Mouse (Mus musculus) kidney, postnatal 25 days (tissue): ENCODE measurements around the gene Slc12a3.

Experiments used
- DNase-seq, 2 experiments: peaks; one replicate each; pipeline ENCODE4 v3.0.0; 2021; ENCODE audit warnings: mixed read lengths in 2 of 2

The Slc12a3 gene

DNA sequence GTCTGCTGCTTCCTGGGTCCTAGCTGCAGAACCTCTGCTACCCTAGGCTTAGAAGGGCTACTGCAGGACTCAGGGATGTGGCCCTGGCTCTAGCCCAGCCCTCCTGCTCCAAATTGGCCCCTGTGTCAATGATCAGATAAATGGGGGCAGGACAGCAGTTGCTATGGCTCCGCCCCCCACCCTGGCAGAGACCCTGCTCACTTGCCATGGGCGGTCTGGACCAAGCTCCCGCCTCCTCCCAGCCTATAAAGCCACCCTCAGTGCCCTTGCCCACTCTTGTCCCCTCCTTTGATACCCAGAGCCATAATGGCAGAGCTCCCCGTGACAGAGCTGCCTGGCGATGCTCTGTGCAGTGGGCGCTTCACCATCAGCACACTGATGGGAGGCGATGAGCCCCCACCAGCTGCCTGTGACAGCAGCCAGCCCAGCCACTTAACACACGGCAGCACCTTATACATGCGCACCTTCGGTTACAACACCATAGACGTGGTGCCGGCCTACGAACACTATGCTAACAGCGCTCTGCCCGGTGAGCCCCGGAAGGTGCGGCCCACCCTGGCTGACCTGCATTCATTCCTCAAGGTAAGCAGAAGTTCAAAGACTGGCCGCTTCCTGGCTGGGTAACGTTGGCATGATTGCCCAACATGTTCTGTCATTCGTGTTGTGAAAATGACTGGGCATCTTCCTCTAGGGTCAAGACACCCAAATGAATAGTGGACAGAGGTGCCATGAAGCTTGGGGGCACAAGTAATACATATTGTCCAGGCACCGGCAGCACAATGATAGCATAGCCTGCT lies at the start of gene Slc12a3:
Gene Slc12a3, plus strand, starts transcription at position 270 of the 797 bp plus-strand sequence.
- DNase-seq: peak; percentile 47 to 82

GRCm38 (mm10) chr8:94280001-94280613 lies 48.9 kb upstream of the Slc12a3 start:
- no peak for DNase-seq

DNA sequence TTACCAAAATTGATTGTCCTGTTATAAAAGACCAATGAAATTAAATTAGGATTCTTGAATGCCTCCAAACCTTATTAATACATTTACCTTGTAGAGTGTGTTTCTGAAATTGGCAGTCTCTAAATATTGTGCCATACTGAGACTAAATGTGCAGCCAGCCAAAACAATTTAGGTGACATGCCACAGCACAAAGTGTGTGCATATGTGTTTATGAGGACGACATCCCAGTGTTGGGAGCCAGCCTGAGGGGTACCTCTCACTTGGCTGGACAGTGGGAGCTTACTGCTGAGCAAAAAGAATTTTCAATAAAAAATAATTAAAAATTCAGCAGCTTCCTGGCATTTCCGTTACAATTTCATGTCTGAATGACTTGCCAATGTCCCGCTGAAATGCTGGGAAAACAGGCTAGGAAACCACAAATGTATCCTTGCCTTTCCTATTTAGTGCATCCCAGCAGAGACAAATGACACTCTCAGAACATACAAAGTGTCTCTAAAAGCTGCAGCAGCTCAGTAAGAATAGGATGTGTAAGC lies 46.5 kb upstream of the Slc12a3 start:
- DNase-seq: no peak

GRCm38 (mm10) chr8:94284204-94284603 lies 44.8 kb upstream of the Slc12a3 start:
- peak; percentile 24 to 44 for DNase-seq

- no peak for DNase-seq
Observed at GRCm38 (mm10) chr8:94290606-94291005, 38.4 kb upstream of the Slc12a3 start.

- DNase-seq: peak; percentile 84 to 89
Observed at GRCm38 (mm10) chr8:94292072-94292471, 36.9 kb upstream of the Slc12a3 start.

DNA sequence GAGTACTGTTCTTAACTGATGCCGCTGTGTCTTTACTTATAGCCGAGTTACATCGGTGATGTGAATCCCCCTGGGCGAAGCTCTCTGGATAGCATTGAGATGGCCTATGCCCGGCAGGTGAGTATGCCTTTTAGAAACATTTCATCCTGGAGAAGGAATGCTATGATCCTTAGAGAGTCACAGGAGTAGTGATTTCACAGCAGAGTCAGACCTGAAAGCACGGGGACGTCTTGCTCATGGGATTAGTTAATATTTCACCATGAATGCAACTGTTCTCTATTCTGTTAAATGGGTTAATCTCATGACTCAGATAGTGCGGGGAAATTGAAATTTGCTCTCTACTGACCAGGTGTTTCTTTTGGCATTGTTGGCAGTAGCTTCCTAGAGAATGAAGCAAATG lies 36.4 kb upstream of the Slc12a3 start:
- DNase-seq: peak; percentile 14 to 42

- no peak for DNase-seq
Observed at GRCm38 (mm10) chr8:94295687-94296086, 33.3 kb upstream of the Slc12a3 start.

- DNase-seq: no peak
Observed at GRCm38 (mm10) chr8:94296312-94296991, 32.5 kb upstream of the Slc12a3 start.

DNA sequence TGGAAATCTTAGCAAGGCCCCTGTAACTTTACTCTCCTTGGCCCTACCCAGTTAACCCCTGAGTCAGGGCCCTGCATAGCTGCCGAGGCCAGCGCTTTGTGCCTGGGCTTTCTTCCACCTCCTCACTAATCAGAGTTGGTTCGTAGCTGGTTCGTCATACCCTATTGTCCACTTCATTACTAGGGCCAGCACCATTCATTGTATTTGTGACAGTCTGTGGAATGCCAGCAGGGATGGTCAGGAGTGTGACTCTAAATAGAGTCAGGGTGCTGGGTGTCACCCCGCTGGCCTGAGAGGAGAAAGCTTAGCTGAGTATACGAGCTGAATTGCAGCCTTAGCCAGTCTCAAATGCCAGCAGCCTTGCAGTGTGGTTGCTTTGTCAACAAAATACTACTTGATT lies 31.9 kb upstream of the Slc12a3 start:
- DNase-seq: no peak

- DNase-seq: no peak
Observed at GRCm38 (mm10) chr8:94300809-94301208, 28.2 kb upstream of the Slc12a3 start.

GRCm38 (mm10) chr8:94304412-94304811 lies 24.6 kb upstream of the Slc12a3 start:
- DNase-seq: no peak

- DNase-seq: peak; percentile 44 to 65
Observed at GRCm38 (mm10) chr8:94306989-94307513, 21.9 kb upstream of the Slc12a3 start.

DNA sequence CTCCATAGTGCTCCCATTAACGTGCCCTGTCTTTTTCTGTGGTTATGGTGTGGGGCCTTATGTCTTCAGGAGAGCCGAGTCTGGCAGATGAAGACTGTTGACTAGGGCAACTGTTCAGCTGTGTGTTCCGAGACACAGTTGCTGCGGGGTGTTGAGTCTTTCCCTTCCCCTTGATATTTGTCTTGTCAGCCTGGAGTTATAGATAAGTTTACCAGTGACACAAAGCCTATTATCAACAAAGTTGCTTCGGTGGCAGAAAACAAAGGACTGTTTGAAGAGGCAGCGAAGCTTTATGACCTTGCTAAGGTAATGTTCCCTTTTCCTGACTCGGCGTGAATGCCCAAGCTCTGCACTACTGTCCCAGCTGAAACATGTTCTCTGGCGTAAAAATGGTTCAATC lies 21.3 kb upstream of the Slc12a3 start:
- no peak for DNase-seq

DNA sequence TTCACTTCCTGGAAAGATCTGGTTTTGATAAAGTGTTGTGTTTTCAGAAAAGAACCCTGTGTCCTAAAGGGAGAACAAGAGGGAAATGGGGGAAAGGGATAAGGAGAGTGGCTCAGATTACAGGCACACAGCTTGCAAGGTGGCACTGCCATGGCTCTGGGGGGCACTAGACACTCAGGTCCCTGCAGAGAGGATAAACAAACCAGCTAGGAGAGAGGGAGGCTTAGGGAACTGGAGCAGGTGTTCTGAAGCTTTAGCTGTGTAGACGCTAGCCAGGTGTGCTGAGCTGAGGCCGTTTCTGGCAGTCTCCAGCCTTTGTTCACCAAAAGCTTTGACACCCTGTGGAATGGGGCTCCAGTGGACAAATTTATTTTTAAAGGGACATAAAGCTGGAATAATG lies 14.9 kb upstream of the Slc12a3 start:
- no peak for DNase-seq

DNA sequence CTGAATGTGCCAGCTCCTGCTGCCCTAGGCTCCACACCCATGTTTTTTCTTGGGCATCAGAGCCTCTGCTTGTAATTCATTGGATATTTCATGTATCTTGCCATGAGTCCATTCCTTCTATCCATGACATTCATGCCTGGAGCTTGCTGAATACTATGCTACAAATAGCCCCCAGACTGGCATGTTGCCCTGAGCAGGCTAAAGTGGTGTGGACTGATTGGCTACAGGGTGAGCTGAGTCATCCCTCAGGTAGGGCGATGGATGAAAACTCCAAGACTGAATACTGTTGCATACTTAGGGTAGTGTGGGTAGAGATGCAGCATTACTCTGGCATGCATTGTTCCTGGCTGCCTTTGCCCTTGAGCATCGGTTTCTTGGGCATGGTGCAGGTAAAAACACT lies 11.8 kb upstream of the Slc12a3 start:
- DNase-seq: no peak

- DNase-seq: no peak
Observed at GRCm38 (mm10) chr8:94317691-94318090, 11.3 kb upstream of the Slc12a3 start.

GRCm38 (mm10) chr8:94320036-94320435 lies 9.0 kb upstream of the Slc12a3 start:
- DNase-seq: no peak

GRCm38 (mm10) chr8:94322083-94322482 lies 6.9 kb upstream of the Slc12a3 start:
- DNase-seq: no peak

- no peak for DNase-seq
Observed at GRCm38 (mm10) chr8:94323041-94323440, 6.0 kb upstream of the Slc12a3 start.

GRCm38 (mm10) chr8:94324071-94324470 lies 4.9 kb upstream of the Slc12a3 start:
- no peak for DNase-seq

DNA sequence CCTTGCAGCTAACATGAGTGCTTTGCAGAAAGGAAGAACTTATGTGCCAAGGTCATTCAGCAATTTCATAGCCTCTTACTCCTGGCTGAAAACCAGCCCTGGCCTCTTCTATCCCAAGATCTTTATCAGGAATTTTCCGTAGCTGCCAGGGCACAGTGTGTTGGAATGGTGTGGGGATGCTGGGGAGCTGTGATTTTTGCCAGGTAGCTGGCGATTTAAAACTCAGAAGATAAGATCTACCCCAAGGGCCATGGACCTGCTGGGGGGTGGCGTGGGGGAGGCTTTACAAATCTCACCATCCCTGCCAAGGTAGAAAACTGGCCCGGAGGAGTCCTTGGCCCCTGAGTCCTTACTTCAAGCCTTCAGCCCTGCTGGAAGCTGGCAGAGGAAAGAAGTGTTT lies 3.0 kb upstream of the Slc12a3 start:
- DNase-seq: peak in 1 of 2 experiments; percentile 76

DNA sequence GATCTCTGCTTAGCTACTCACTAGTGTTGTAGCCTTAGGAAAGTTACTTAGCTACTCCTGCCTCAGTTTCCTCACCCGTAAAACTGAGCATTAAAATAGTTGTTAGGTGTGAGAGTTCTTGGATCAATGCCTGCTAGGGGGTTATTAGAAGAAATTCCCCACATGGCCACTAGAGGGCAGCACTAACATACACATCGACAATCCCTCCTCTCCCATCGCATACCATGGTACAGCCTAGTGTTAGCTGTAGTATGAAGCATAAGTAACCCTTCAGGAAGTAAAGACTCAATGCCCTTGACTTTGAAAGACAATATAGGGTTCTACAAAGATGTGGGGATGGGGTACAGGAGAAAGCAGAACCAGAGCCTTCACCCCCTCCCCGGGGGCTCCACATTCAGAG lies 1.7 kb downstream of the Slc12a3 start:
- peak in 1 of 2 experiments; percentile 69 for DNase-seq
